Mouse (Mus musculus) kidney, adult 2 months (tissue): ENCODE results near the gene Defb45. TPM values are rescaled to one million over a fixed set of nuclear protein-coding genes. Genes with fewer than 3 reads are reported as not detected.

Source experiments
- DNase-seq: peaks from one replicate; pipeline ENCODE4 v3.0.0; 2021
- H3K27ac ChIP-seq: fragments of 200-500 bp; 2 replicates; pipeline ENCODE4 v1.5.1; 2012; ENCODE audit warnings: low read depth, low read length, control low read depth, inconsistent platforms; ENCODE audit not compliant: insufficient read depth
- H3K27me3 ChIP-seq: fragments of 200-500 bp; replicated peaks from 2 replicates; pipeline ENCODE4 v1.6.1; 2012; ENCODE audit warnings: mild to moderate bottlenecking, moderate library complexity, low read length, inconsistent platforms; ENCODE audit not compliant: control insufficient read depth, insufficient read depth
- H3K36me3 ChIP-seq: fragments of 200-500 bp; 2 replicates; pipeline ENCODE4 v1.6.1; 2012; ENCODE audit warnings: mild to moderate bottlenecking, moderate library complexity, low read length, inconsistent platforms; ENCODE audit not compliant: control insufficient read depth, insufficient read depth
- H3K4me1 ChIP-seq: fragments of 200-500 bp; 2 replicates; pipeline ENCODE4 v1.6.1; 2011; ENCODE audit warnings: low read length; ENCODE audit not compliant: control insufficient read depth, insufficient read depth
- H3K4me3 ChIP-seq: fragments of 200-500 bp; 2 replicates; pipeline ENCODE4 v1.5.1; 2011; ENCODE audit warnings: mild to moderate bottlenecking, low read depth, low read length, control low read depth; ENCODE audit not compliant: insufficient read depth
- CTCF ChIP-seq: fragments of 200-500 bp; conservative IDR thresholded peaks from 2 replicates; pipeline ENCODE4 v1.5.1; 2011; ENCODE audit warnings: low read depth, mild to moderate bottlenecking, control low read depth, low read length, moderate library complexity, mixed read lengths; ENCODE audit not compliant: insufficient read depth, insufficient read length
- POLR2A ChIP-seq: fragments of 200-500 bp; IDR thresholded peaks from one replicate; pipeline ENCODE4 v1.6.1; 2011; ENCODE audit warnings: low read depth, low read length, control low read depth
- WGBS: fragments of 180-500 bp; shearing (Covaris S2); methylation state at CpG from one replicate; pipeline ENCODE4 v1.1.7; 2018; 5-methylcytosine and 5-hydroxymethylcytosine counted together
- polyA plus RNA-seq: library from polyadenylated mRNA; depleted of rRNA; stranded (reverse); fragments of >200 nt; gene quantifications from 2 replicates; pipeline ENCODE4 v1.2.3, GENCODE M21; 2012

Gene Defb45
- polyA plus RNA-seq, 1 experiment = not detected

- H3K4me1 ChIP-seq = no peaks in the 10 kb centered on the region
- H3K27me3 ChIP-seq = no peaks in the 10 kb centered on the region
- no peaks in the 10 kb centered on the region for H3K36me3 ChIP-seq
- 25% methylated on average over 6 of the region's 6 CpGs for WGBS
- no peak overlapping the region for H3K27ac ChIP-seq
- TF ChIP-seq CTCF = no peak
- no peak for TF ChIP-seq POLR2A
- H3K4me3 ChIP-seq = no peak overlapping the region
- DNase-seq = no peak
Observed at GRCm38 (mm10) chr2:152607746-152608145, 8.5 kb upstream of the Defb45 start.

GRCm38 (mm10) chr2:152604057-152604456 is 4.9 kb upstream of the Defb45 start, which contains the start of gene Defb36:
Gene Defb36, plus strand, starts transcription at chr2:152604327.
- Histone ChIP-seq H3K4me1 (no peaks in the 10 kb centered on the region), H3K4me3 (no peak within 1 kb of the TSS), H3K27ac (no peak within 1 kb of the TSS), H3K36me3 (no peaks in the 10 kb centered on the region), H3K27me3 (no peaks in the 10 kb centered on the region)
- TF ChIP-seq CTCF (peak; percentile 67; the same call in 1 of the 2 replicates), POLR2A (no peak)
- WGBS = 59% methylated on average over 15 of the region's 15 CpGs
- peak; percentile 82 for DNase-seq

GRCm38 (mm10) chr2:152601275-152601960 is 2.2 kb upstream of the Defb45 start:
- no peak for TF ChIP-seq POLR2A
- TF ChIP-seq CTCF = peak; percentile 27; the same call in 1 of the 2 replicates
- no peak overlapping the region for H3K4me3 ChIP-seq
- H3K36me3 ChIP-seq = no peaks in the 10 kb centered on the region
- H3K4me1 ChIP-seq = no peaks in the 10 kb centered on the region
- no peak for DNase-seq
- WGBS = 74% methylated on average over 4 of the region's 4 CpGs
- no peaks in the 10 kb centered on the region for H3K27me3 ChIP-seq
- H3K27ac ChIP-seq = no peak overlapping the region

- Histone ChIP-seq H3K27me3 (no peaks in the 10 kb centered on the region), H3K27ac (no peak overlapping the region), H3K4me1 (no peaks in the 10 kb centered on the region), H3K4me3 (no peak overlapping the region), H3K36me3 (no peaks in the 10 kb centered on the region)
- DNase-seq = no peak
- WGBS = 79% methylated on average over 6 of the region's 6 CpGs
- no peak for TF ChIP-seq POLR2A
- no peak for TF ChIP-seq CTCF
Observed at GRCm38 (mm10) chr2:152600076-152600475, 877 bp upstream of the Defb45 start.

- no peaks in the 10 kb centered on the region for H3K27me3 ChIP-seq
- no peak overlapping the region for H3K27ac ChIP-seq
- no peak for TF ChIP-seq CTCF
- H3K4me1 ChIP-seq = peaks cover 6% of the 10 kb centered on the region; the same call in 1 of the 2 replicates
- 36% methylated on average over 6 of the region's 6 CpGs for WGBS
- DNase-seq = peak; percentile 48
- no peaks in the 10 kb centered on the region for H3K36me3 ChIP-seq
- no peak overlapping the region for H3K4me3 ChIP-seq
Observed at GRCm38 (mm10) chr2:152589021-152589420, 10.2 kb downstream of the Defb45 start.

- Histone ChIP-seq H3K4me1 (peaks cover 6% of the 10 kb centered on the region; the same call in 1 of the 2 replicates), H3K36me3 (no peaks in the 10 kb centered on the region), H3K27me3 (no peaks in the 10 kb centered on the region), H3K27ac (no peak overlapping the region), H3K4me3 (no peak overlapping the region)
- 26% methylated on average over 2 of the region's 2 CpGs for WGBS
- DNase-seq = no peak
- no peak for TF ChIP-seq POLR2A
- TF ChIP-seq CTCF = no peak
Observed at GRCm38 (mm10) chr2:152588450-152588849, 10.7 kb downstream of the Defb45 start.

- WGBS = 84% methylated on average over 4 of the region's 4 CpGs
- Histone ChIP-seq H3K27me3 (no peaks in the 10 kb centered on the region), H3K27ac (no peak overlapping the region), H3K4me1 (peaks cover 13% of the 10 kb centered on the region), H3K4me3 (no peak overlapping the region), H3K36me3 (no peaks in the 10 kb centered on the region)
- peak; percentile 51 for DNase-seq
- TF ChIP-seq POLR2A (no peak), CTCF (peak; percentile 57; the same call in 1 of the 2 replicates)
Observed at GRCm38 (mm10) chr2:152586926-152587560, 12.2 kb downstream of the Defb45 start.
